Mouse (Mus musculus): Measurements from ENCODE around the gene Slc16a2. TPM values are rescaled to one million over a fixed set of nuclear protein-coding genes. Genes with fewer than 3 reads are reported as not detected.

Slc16a2 gene
- polyA plus RNA-seq, 1 experiment = 0.51 TPM

GRCm38 (mm10) chrX:103806373-103806772 lies 15.4 kb downstream of the Slc16a2 start:
- TF ChIP-seq FOSL1 (IDR thresholded peaks at IDR 0.05; ENCODE audit: insufficient read depth, low read length, poor library complexity, severe bottlenecking) = no peak
- TF ChIP-seq MAX (IDR thresholded peaks at IDR 0.05) = no peak
- TF ChIP-seq MYOD1 (IDR thresholded peaks at IDR 0.05; ENCODE audit: control insufficient read depth, insufficient read length, low read depth) = no peak
- TF ChIP-seq CEBPB (IDR thresholded peaks at IDR 0.05; ENCODE audit: low read depth) = no peak
- TF ChIP-seq MYOG (IDR thresholded peaks at IDR 0.05; ENCODE audit: control insufficient read depth, extremely low read depth, insufficient read length) = no peak
- TF ChIP-seq USF1 (IDR thresholded peaks at IDR 0.05; ENCODE audit: low read depth) = no peak
- TF ChIP-seq CTCF (IDR thresholded peaks at IDR 0.05; ENCODE audit: control insufficient read depth, insufficient read depth, insufficient read length) = no peak
- H3ac ChIP-seq (ENCODE audit: control insufficient read depth, insufficient read length, low read depth) = no peak overlapping the region
- no peaks in the 10 kb centered on the region for H3K79me3 ChIP-seq (ENCODE audit: low read depth)
- H3K27me3 ChIP-seq (ENCODE audit: control insufficient read depth, insufficient read depth, insufficient read length) = no peaks in the 10 kb centered on the region
- no peak overlapping the region for H3K4me3 ChIP-seq (ENCODE audit: insufficient read depth, poor library complexity, severe bottlenecking)
- H3K36me3 ChIP-seq (ENCODE audit: control insufficient read depth, insufficient read depth) = no peaks in the 10 kb centered on the region
- H3K79me2 ChIP-seq (ENCODE audit: control insufficient read depth, insufficient read depth) = no peaks in the 10 kb centered on the region

GRCm38 (mm10) chrX:103796961-103797360 lies 24.8 kb downstream of the Slc16a2 start:
- no peaks in the 10 kb centered on the region for H3K79me2 ChIP-seq (ENCODE audit: control insufficient read depth, insufficient read depth)
- no peaks in the 10 kb centered on the region for H3K36me3 ChIP-seq (ENCODE audit: control insufficient read depth, insufficient read depth)
- H3K27me3 ChIP-seq (ENCODE audit: control insufficient read depth, insufficient read depth, insufficient read length) = no peaks in the 10 kb centered on the region
- H3K4me3 ChIP-seq (ENCODE audit: insufficient read depth, poor library complexity, severe bottlenecking) = no peak overlapping the region
- no peak overlapping the region for H3ac ChIP-seq (ENCODE audit: control insufficient read depth, insufficient read length, low read depth)
- no peaks in the 10 kb centered on the region for H3K79me3 ChIP-seq (ENCODE audit: low read depth)
- TF ChIP-seq MYOG (IDR thresholded peaks at IDR 0.05; ENCODE audit: control insufficient read depth, extremely low read depth, insufficient read length) = no peak
- TF ChIP-seq CTCF (IDR thresholded peaks at IDR 0.05; ENCODE audit: control insufficient read depth, insufficient read depth, insufficient read length) = no peak
- TF ChIP-seq CEBPB (IDR thresholded peaks at IDR 0.05; ENCODE audit: low read depth) = no peak
- TF ChIP-seq USF1 (IDR thresholded peaks at IDR 0.05; ENCODE audit: low read depth) = no peak
- TF ChIP-seq MAX (IDR thresholded peaks at IDR 0.05) = no peak
- TF ChIP-seq FOSL1 (IDR thresholded peaks at IDR 0.05; ENCODE audit: insufficient read depth, low read length, poor library complexity, severe bottlenecking) = no peak
- no peak for TF ChIP-seq MYOD1 (IDR thresholded peaks at IDR 0.05; ENCODE audit: control insufficient read depth, insufficient read length, low read depth)

GRCm38 (mm10) chrX:103795506-103795905 lies 26.3 kb downstream of the Slc16a2 start:
- H3K79me3 ChIP-seq (ENCODE audit: low read depth) = no peaks in the 10 kb centered on the region
- H3K79me2 ChIP-seq (ENCODE audit: control insufficient read depth, insufficient read depth) = no peaks in the 10 kb centered on the region
- TF ChIP-seq MYOG (IDR thresholded peaks at IDR 0.05; ENCODE audit: control insufficient read depth, extremely low read depth, insufficient read length) (no peak), USF1 (IDR thresholded peaks at IDR 0.05; ENCODE audit: low read depth) (no peak), CEBPB (IDR thresholded peaks at IDR 0.05; ENCODE audit: low read depth) (no peak), MAX (IDR thresholded peaks at IDR 0.05) (no peak), CTCF (IDR thresholded peaks at IDR 0.05; ENCODE audit: control insufficient read depth, insufficient read depth, insufficient read length) (no peak), FOSL1 (IDR thresholded peaks at IDR 0.05; ENCODE audit: insufficient read depth, low read length, poor library complexity, severe bottlenecking) (no peak), MYOD1 (IDR thresholded peaks at IDR 0.05; ENCODE audit: control insufficient read depth, insufficient read length, low read depth) (no peak)
- no peaks in the 10 kb centered on the region for H3K27me3 ChIP-seq (ENCODE audit: control insufficient read depth, insufficient read depth, insufficient read length)
- H3K36me3 ChIP-seq (ENCODE audit: control insufficient read depth, insufficient read depth) = no peaks in the 10 kb centered on the region
- no peak overlapping the region for H3ac ChIP-seq (ENCODE audit: control insufficient read depth, insufficient read length, low read depth)
- no peak overlapping the region for H3K4me3 ChIP-seq (ENCODE audit: insufficient read depth, poor library complexity, severe bottlenecking)

- Histone ChIP-seq H3K36me3 (ENCODE audit: control insufficient read depth, insufficient read depth) (no peaks in the 10 kb centered on the region), H3ac (ENCODE audit: control insufficient read depth, insufficient read length, low read depth) (no peak overlapping the region), H3K4me3 (ENCODE audit: insufficient read depth, poor library complexity, severe bottlenecking) (no peak overlapping the region), H3K79me3 (ENCODE audit: low read depth) (no peaks in the 10 kb centered on the region), H3K27me3 (ENCODE audit: control insufficient read depth, insufficient read depth, insufficient read length) (no peaks in the 10 kb centered on the region), H3K79me2 (ENCODE audit: control insufficient read depth, insufficient read depth) (no peaks in the 10 kb centered on the region)
- TF ChIP-seq FOSL1 (IDR thresholded peaks at IDR 0.05; ENCODE audit: insufficient read depth, low read length, poor library complexity, severe bottlenecking) = no peak
- no peak for TF ChIP-seq MYOG (IDR thresholded peaks at IDR 0.05; ENCODE audit: control insufficient read depth, extremely low read depth, insufficient read length)
- no peak for TF ChIP-seq CEBPB (IDR thresholded peaks at IDR 0.05; ENCODE audit: low read depth)
- TF ChIP-seq MAX (IDR thresholded peaks at IDR 0.05) = no peak
- no peak for TF ChIP-seq MYOD1 (IDR thresholded peaks at IDR 0.05; ENCODE audit: control insufficient read depth, insufficient read length, low read depth)
- TF ChIP-seq CTCF (IDR thresholded peaks at IDR 0.05; ENCODE audit: control insufficient read depth, insufficient read depth, insufficient read length) = no peak
- no peak for TF ChIP-seq USF1 (IDR thresholded peaks at IDR 0.05; ENCODE audit: low read depth)
Measured at GRCm38 (mm10) chrX:103791329-103791728, 30.5 kb downstream of the Slc16a2 start.

GRCm38 (mm10) chrX:103785681-103786080 lies 36.1 kb downstream of the Slc16a2 start:
- TF ChIP-seq MYOG (IDR thresholded peaks at IDR 0.05; ENCODE audit: control insufficient read depth, extremely low read depth, insufficient read length) (no peak), CEBPB (IDR thresholded peaks at IDR 0.05; ENCODE audit: low read depth) (no peak), FOSL1 (IDR thresholded peaks at IDR 0.05; ENCODE audit: insufficient read depth, low read length, poor library complexity, severe bottlenecking) (no peak), MYOD1 (IDR thresholded peaks at IDR 0.05; ENCODE audit: control insufficient read depth, insufficient read length, low read depth) (no peak), USF1 (IDR thresholded peaks at IDR 0.05; ENCODE audit: low read depth) (no peak), CTCF (IDR thresholded peaks at IDR 0.05; ENCODE audit: control insufficient read depth, insufficient read depth, insufficient read length) (no peak), MAX (IDR thresholded peaks at IDR 0.05) (no peak)
- no peak overlapping the region for H3K4me3 ChIP-seq (ENCODE audit: insufficient read depth, poor library complexity, severe bottlenecking)
- H3K27me3 ChIP-seq (ENCODE audit: control insufficient read depth, insufficient read depth, insufficient read length) = no peaks in the 10 kb centered on the region
- H3K79me2 ChIP-seq (ENCODE audit: control insufficient read depth, insufficient read depth) = no peaks in the 10 kb centered on the region
- H3K36me3 ChIP-seq (ENCODE audit: control insufficient read depth, insufficient read depth) = no peaks in the 10 kb centered on the region
- no peaks in the 10 kb centered on the region for H3K79me3 ChIP-seq (ENCODE audit: low read depth)
- H3ac ChIP-seq (ENCODE audit: control insufficient read depth, insufficient read length, low read depth) = no peak overlapping the region

- H3K79me3 ChIP-seq (ENCODE audit: low read depth) = no peaks in the 10 kb centered on the region
- H3K36me3 ChIP-seq (ENCODE audit: control insufficient read depth, insufficient read depth) = no peaks in the 10 kb centered on the region
- no peak overlapping the region for H3K4me3 ChIP-seq (ENCODE audit: insufficient read depth, poor library complexity, severe bottlenecking)
- no peaks in the 10 kb centered on the region for H3K79me2 ChIP-seq (ENCODE audit: control insufficient read depth, insufficient read depth)
- TF ChIP-seq FOSL1 (IDR thresholded peaks at IDR 0.05; ENCODE audit: insufficient read depth, low read length, poor library complexity, severe bottlenecking) (no peak), MYOG (IDR thresholded peaks at IDR 0.05; ENCODE audit: control insufficient read depth, extremely low read depth, insufficient read length) (no peak), USF1 (IDR thresholded peaks at IDR 0.05; ENCODE audit: low read depth) (no peak), MYOD1 (IDR thresholded peaks at IDR 0.05; ENCODE audit: control insufficient read depth, insufficient read length, low read depth) (no peak), CEBPB (IDR thresholded peaks at IDR 0.05; ENCODE audit: low read depth) (no peak)
- H3ac ChIP-seq (ENCODE audit: control insufficient read depth, insufficient read length, low read depth) = no peak overlapping the region
- no peaks in the 10 kb centered on the region for H3K27me3 ChIP-seq (ENCODE audit: control insufficient read depth, insufficient read depth, insufficient read length)
Measured at GRCm38 (mm10) chrX:103776412-103776811, 45.4 kb downstream of the Slc16a2 start.

All from C2C12 (cell line).